Mouse (Mus musculus): ENCODE data around the gene Cd274. TPM values are rescaled to one million over a fixed set of nuclear protein-coding genes. Genes with fewer than 3 reads are reported as not detected.
"Not testable (repeated sequence)": the region's sequence is repeated elsewhere in the genome, so short reads cannot be mapped to it uniquely, and the experiment has no call there.

Gene Cd274
- total RNA-seq, 1 experiment from 2014 or later, result 6.9 TPM

GRCm38 (mm10) chr19:29394721-29395120, 27.5 kb downstream of the Cd274 start:
- no peak for DNase-seq

GRCm38 (mm10) chr19:29396353-29396752, 29.1 kb downstream of the Cd274 start:
- DNase-seq, result no peak

- no peak for DNase-seq
These were observed 32.5 kb downstream of the Cd274 start for GRCm38 (mm10) chr19:29399786-29400185.

GRCm38 (mm10) chr19:29400466-29400865, 33.2 kb downstream of the Cd274 start:
- DNase-seq, result no peak

GRCm38 (mm10) chr19:29402621-29403020, 35.4 kb downstream of the Cd274 start:
- DNase-seq, result no peak

- DNase-seq, result no peak
These were observed 36.0 kb downstream of the Cd274 start for GRCm38 (mm10) chr19:29403251-29403650.

- no peak for DNase-seq
These were observed 38.1 kb downstream of the Cd274 start for GRCm38 (mm10) chr19:29405388-29405787.

GRCm38 (mm10) chr19:29406042-29407017, 39.1 kb downstream of the Cd274 start:
- DNase-seq, result no peak

- no peak for DNase-seq
These were observed 43.4 kb downstream of the Cd274 start, which contains the start of gene Pdcd1lg2 for GRCm38 (mm10) chr19:29410619-29411018. Gene Pdcd1lg2, plus strand, starts transcription at chr19:29410919.

- no peak for DNase-seq
These were observed 45.5 kb downstream of the Cd274 start for GRCm38 (mm10) chr19:29412476-29413420.

GRCm38 (mm10) chr19:29414513-29414912, 47.3 kb downstream of the Cd274 start:
- no peak for DNase-seq

- DNase-seq, result not testable (repeated sequence)
These were observed 47.7 kb downstream of the Cd274 start for GRCm38 (mm10) chr19:29414917-29415316.

- no peak for DNase-seq
These were observed 49.2 kb downstream of the Cd274 start for GRCm38 (mm10) chr19:29416393-29416902.

- DNase-seq, result no peak
These were observed 49.9 kb downstream of the Cd274 start for GRCm38 (mm10) chr19:29417188-29417587.

- no peak for DNase-seq
These were observed 50.6 kb downstream of the Cd274 start for GRCm38 (mm10) chr19:29417894-29418293.

GRCm38 (mm10) chr19:29418661-29419115, 51.4 kb downstream of the Cd274 start:
- peak; percentile 6 for DNase-seq

GRCm38 (mm10) chr19:29419506-29419905, 52.3 kb downstream of the Cd274 start:
- DNase-seq, result no peak

GRCm38 (mm10) chr19:29419946-29420345, 52.7 kb downstream of the Cd274 start:
- peak; percentile 19 for DNase-seq

GRCm38 (mm10) chr19:29420397-29420796, 53.1 kb downstream of the Cd274 start:
- DNase-seq, result no peak

- no peak for DNase-seq
These were observed 54.9 kb downstream of the Cd274 start for GRCm38 (mm10) chr19:29422013-29422645.

GRCm38 (mm10) chr19:29422796-29423195, 55.5 kb downstream of the Cd274 start:
- DNase-seq, result no peak

GRCm38 (mm10) chr19:29430516-29430915, 63.3 kb downstream of the Cd274 start:
- no peak for DNase-seq
